Mouse (Mus musculus): ENCODE results near the gene Gsn. TPM values are rescaled to one million over a fixed set of nuclear protein-coding genes. Genes with fewer than 3 reads are reported as not detected.
A peak's percentile ranks its signal among the peaks of the same experiment; 100 is the strongest.

Gsn gene
- polyA plus RNA-seq (2014; fragmentation: Nextera tagmentation; extraction: Ambion mirVana), result 8.8 and 18.9 TPM in 2 replicates

GRCm38 (mm10) chr2:35255885-35256833 lies at the start of gene Gsn:
Gsn (plus strand) TSS chr2:35256380.
- H3K4me3 ChIP-seq (replicated peaks; ENCODE audit: low read depth, low read length), result peak within 1 kb of the TSS; percentile 52
- DNase-seq (peak; percentile 78), ATAC-seq (ENCODE audit: low FRiP score, low TSS enrichment) (peak; percentile 83)
- H3K27me3 ChIP-seq (ENCODE audit: control insufficient read depth, insufficient read depth, low read length), result peaks cover 14% of the 10 kb centered on the region; the same call in 1 of the 2 replicates
- 4% methylated on average over 54 of the region's 54 CpGs for WGBS
- 0 out of 2 replicates have a peak, but pooled peaks cover 4% of the 10 kb centered on the region for H3K4me1 ChIP-seq (ENCODE audit: control insufficient read depth, insufficient read depth, low read length)
- H3K9me3 ChIP-seq (ENCODE audit: control insufficient read depth, low read length), result no peaks in the 10 kb centered on the region
- H3K4me2 ChIP-seq (ENCODE audit: low read length), result peak within 1 kb of the TSS; percentile 88
- H3K36me3 ChIP-seq (ENCODE audit: control insufficient read depth, insufficient read depth, low read length), result no peaks in the 10 kb centered on the region
- peak within 1 kb of the TSS; percentile 58 for H3K9ac ChIP-seq (replicated peaks; ENCODE audit: low read length)
- H3K27ac ChIP-seq (replicated peaks; ENCODE audit: low read depth, low read length), result no peak within 1 kb of the TSS

DNA sequence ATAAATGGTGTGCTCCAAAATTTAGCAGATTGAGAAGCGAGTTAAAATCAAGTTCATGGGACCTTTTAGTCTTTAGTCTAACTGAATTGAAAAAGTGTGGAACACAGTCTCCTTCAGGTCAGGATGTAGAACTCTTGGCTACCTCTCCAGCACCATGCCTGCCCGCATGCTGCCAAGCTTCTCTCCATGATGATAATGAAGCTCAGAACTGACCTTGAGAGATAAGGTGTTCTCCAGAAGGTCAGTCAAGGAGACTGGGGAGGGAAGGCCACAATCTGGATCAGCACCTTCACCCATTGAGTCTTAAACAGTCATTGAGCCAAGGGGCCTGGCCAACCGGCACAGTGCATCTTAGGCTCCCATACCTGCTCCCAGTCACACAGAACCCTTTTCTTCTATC lies 49.4 kb upstream of the Gsn start:
- DNase-seq, result no peak
- H3K36me3 ChIP-seq (ENCODE audit: control insufficient read depth, insufficient read depth, low read length), result no peaks in the 10 kb centered on the region
- no peak overlapping the region for H3K4me3 ChIP-seq (replicated peaks; ENCODE audit: low read depth, low read length)
- H3K9ac ChIP-seq (replicated peaks; ENCODE audit: low read length), result no peak overlapping the region
- no peaks in the 10 kb centered on the region for H3K9me3 ChIP-seq (ENCODE audit: control insufficient read depth, low read length)
- ATAC-seq (ENCODE audit: low FRiP score, low TSS enrichment), result no peak
- 87% methylated on average over 3 of the region's 3 CpGs for WGBS
- no peak overlapping the region for H3K4me2 ChIP-seq (ENCODE audit: low read length)
- no peaks in the 10 kb centered on the region for H3K27me3 ChIP-seq (ENCODE audit: control insufficient read depth, insufficient read depth, low read length)
- H3K27ac ChIP-seq (replicated peaks; ENCODE audit: low read depth, low read length), result no peak overlapping the region
- no peaks in the 10 kb centered on the region for H3K4me1 ChIP-seq (ENCODE audit: control insufficient read depth, insufficient read depth, low read length)

DNA sequence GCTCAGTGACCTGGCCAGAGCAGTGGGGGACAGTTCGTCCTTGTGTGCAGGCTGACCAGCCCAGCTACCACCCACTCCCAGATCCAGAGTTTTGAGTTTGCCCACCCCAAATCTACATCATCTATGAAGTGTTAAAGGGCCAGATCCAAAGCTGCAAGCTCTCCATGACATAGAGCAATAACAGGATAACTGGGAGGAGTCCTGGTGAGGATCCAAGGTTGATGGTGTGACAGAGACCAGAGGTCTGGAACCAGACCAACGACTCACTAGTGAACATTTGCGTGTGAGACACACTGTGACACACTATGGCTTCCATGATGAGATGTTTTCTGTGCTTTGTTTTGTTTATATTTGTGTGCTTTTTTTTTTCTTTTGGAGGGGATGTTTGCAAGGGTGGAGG lies 48.1 kb upstream of the Gsn start:
- WGBS, result 86% methylated on average over 3 of the region's 3 CpGs
- H3K27me3 ChIP-seq (ENCODE audit: control insufficient read depth, insufficient read depth, low read length), result no peaks in the 10 kb centered on the region
- no peaks in the 10 kb centered on the region for H3K4me1 ChIP-seq (ENCODE audit: control insufficient read depth, insufficient read depth, low read length)
- no peak overlapping the region for H3K4me3 ChIP-seq (replicated peaks; ENCODE audit: low read depth, low read length)
- no peak overlapping the region for H3K9ac ChIP-seq (replicated peaks; ENCODE audit: low read length)
- ATAC-seq (ENCODE audit: low FRiP score, low TSS enrichment) (no peak), DNase-seq (no peak)
- H3K27ac ChIP-seq (replicated peaks; ENCODE audit: low read depth, low read length), result no peak overlapping the region
- H3K4me2 ChIP-seq (ENCODE audit: low read length), result no peak overlapping the region
- no peaks in the 10 kb centered on the region for H3K9me3 ChIP-seq (ENCODE audit: control insufficient read depth, low read length)
- no peaks in the 10 kb centered on the region for H3K36me3 ChIP-seq (ENCODE audit: control insufficient read depth, insufficient read depth, low read length)

GRCm38 (mm10) chr2:35208931-35209665 lies 47.1 kb upstream of the Gsn start:
- no peak overlapping the region for H3K9ac ChIP-seq (replicated peaks; ENCODE audit: low read length)
- DNase-seq, result no peak
- no peaks in the 10 kb centered on the region for H3K9me3 ChIP-seq (ENCODE audit: control insufficient read depth, low read length)
- no peaks in the 10 kb centered on the region for H3K4me1 ChIP-seq (ENCODE audit: control insufficient read depth, insufficient read depth, low read length)
- H3K27me3 ChIP-seq (ENCODE audit: control insufficient read depth, insufficient read depth, low read length), result no peaks in the 10 kb centered on the region
- no peak overlapping the region for H3K4me2 ChIP-seq (ENCODE audit: low read length)
- no peak overlapping the region for H3K4me3 ChIP-seq (replicated peaks; ENCODE audit: low read depth, low read length)
- 77% methylated on average over 8 of the region's 8 CpGs for WGBS
- H3K27ac ChIP-seq (replicated peaks; ENCODE audit: low read depth, low read length), result no peak overlapping the region
- no peak for ATAC-seq (ENCODE audit: low FRiP score, low TSS enrichment)
- H3K36me3 ChIP-seq (ENCODE audit: control insufficient read depth, insufficient read depth, low read length), result no peaks in the 10 kb centered on the region

DNA sequence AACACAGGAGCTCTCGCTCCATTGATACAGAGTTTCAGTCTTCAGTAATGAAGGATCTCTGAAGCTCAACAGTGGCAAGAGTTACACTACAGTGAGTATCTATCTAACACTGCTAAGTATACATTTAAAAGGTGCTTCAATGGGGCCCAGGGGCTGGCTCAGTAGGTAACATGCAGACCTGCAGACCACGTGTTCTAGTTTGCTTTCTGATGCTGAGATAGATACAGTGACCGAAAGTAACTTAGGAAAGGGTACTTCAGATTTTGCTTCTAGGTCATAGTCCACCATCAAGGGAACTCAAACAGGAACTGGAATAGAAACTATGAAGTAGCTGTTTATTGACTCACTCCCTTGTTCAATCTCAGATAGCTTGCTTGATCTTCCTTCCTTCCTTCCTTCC lies 44.5 kb upstream of the Gsn start:
- Histone ChIP-seq H3K36me3 (ENCODE audit: control insufficient read depth, insufficient read depth, low read length) (no peaks in the 10 kb centered on the region), H3K9me3 (ENCODE audit: control insufficient read depth, low read length) (no peaks in the 10 kb centered on the region), H3K27ac (replicated peaks; ENCODE audit: low read depth, low read length) (no peak overlapping the region), H3K4me1 (ENCODE audit: control insufficient read depth, insufficient read depth, low read length) (0 out of 2 replicates have a peak, but pooled peaks cover 3% of the 10 kb centered on the region), H3K9ac (replicated peaks; ENCODE audit: low read length) (no peak overlapping the region), H3K4me2 (ENCODE audit: low read length) (no peak overlapping the region), H3K27me3 (ENCODE audit: control insufficient read depth, insufficient read depth, low read length) (no peaks in the 10 kb centered on the region), H3K4me3 (replicated peaks; ENCODE audit: low read depth, low read length) (no peak overlapping the region)
- DNase-seq (no peak), ATAC-seq (ENCODE audit: low FRiP score, low TSS enrichment) (no peak)
- WGBS, result 87% methylated on average over 3 of the region's 3 CpGs

GRCm38 (mm10) chr2:35213345-35213910 lies 42.8 kb upstream of the Gsn start:
- Histone ChIP-seq H3K4me2 (ENCODE audit: low read length) (no peak overlapping the region), H3K36me3 (ENCODE audit: control insufficient read depth, insufficient read depth, low read length) (no peaks in the 10 kb centered on the region), H3K4me1 (ENCODE audit: control insufficient read depth, insufficient read depth, low read length) (0 out of 2 replicates have a peak, but pooled peaks cover 3% of the 10 kb centered on the region), H3K4me3 (replicated peaks; ENCODE audit: low read depth, low read length) (no peak overlapping the region), H3K9me3 (ENCODE audit: control insufficient read depth, low read length) (no peaks in the 10 kb centered on the region), H3K27ac (replicated peaks; ENCODE audit: low read depth, low read length) (no peak overlapping the region), H3K9ac (replicated peaks; ENCODE audit: low read length) (no peak overlapping the region), H3K27me3 (ENCODE audit: control insufficient read depth, insufficient read depth, low read length) (no peaks in the 10 kb centered on the region)
- ATAC-seq (ENCODE audit: low FRiP score, low TSS enrichment), result no peak
- DNase-seq, result no peak
- 87% methylated on average over 12 of the region's 12 CpGs for WGBS

GRCm38 (mm10) chr2:35214881-35215358 lies 41.3 kb upstream of the Gsn start:
- ATAC-seq (ENCODE audit: low FRiP score, low TSS enrichment) (peak; percentile 72), DNase-seq (peak; percentile 88)
- WGBS, result 1% methylated on average over 12 of the region's 12 CpGs
- H3K4me2 ChIP-seq (ENCODE audit: low read length), result peak overlapping the region; percentile 33
- H3K4me3 ChIP-seq (replicated peaks; ENCODE audit: low read depth, low read length), result no peak overlapping the region
- no peaks in the 10 kb centered on the region for H3K36me3 ChIP-seq (ENCODE audit: control insufficient read depth, insufficient read depth, low read length)
- no peaks in the 10 kb centered on the region for H3K27me3 ChIP-seq (ENCODE audit: control insufficient read depth, insufficient read depth, low read length)
- no peaks in the 10 kb centered on the region for H3K9me3 ChIP-seq (ENCODE audit: control insufficient read depth, low read length)
- H3K4me1 ChIP-seq (ENCODE audit: control insufficient read depth, insufficient read depth, low read length), result 0 out of 2 replicates have a peak, but pooled peaks cover 3% of the 10 kb centered on the region
- no peak overlapping the region for H3K27ac ChIP-seq (replicated peaks; ENCODE audit: low read depth, low read length)
- H3K9ac ChIP-seq (replicated peaks; ENCODE audit: low read length), result no peak overlapping the region; the same call in 1 of the 2 replicates

- H3K4me3 ChIP-seq (replicated peaks; ENCODE audit: low read depth, low read length), result no peak overlapping the region
- no peaks in the 10 kb centered on the region for H3K9me3 ChIP-seq (ENCODE audit: control insufficient read depth, low read length)
- no peaks in the 10 kb centered on the region for H3K27me3 ChIP-seq (ENCODE audit: control insufficient read depth, insufficient read depth, low read length)
- H3K4me1 ChIP-seq (ENCODE audit: control insufficient read depth, insufficient read depth, low read length), result 0 out of 2 replicates have a peak, but pooled peaks cover 3% of the 10 kb centered on the region
- H3K36me3 ChIP-seq (ENCODE audit: control insufficient read depth, insufficient read depth, low read length), result no peaks in the 10 kb centered on the region
- peak overlapping the region; percentile 33 for H3K4me2 ChIP-seq (ENCODE audit: low read length)
- peak; percentile 23 for DNase-seq
- H3K9ac ChIP-seq (replicated peaks; ENCODE audit: low read length), result no peak overlapping the region
- 22% methylated on average over 14 of the region's 14 CpGs for WGBS
- no peak for ATAC-seq (ENCODE audit: low FRiP score, low TSS enrichment)
- no peak overlapping the region for H3K27ac ChIP-seq (replicated peaks; ENCODE audit: low read depth, low read length)
Measured at GRCm38 (mm10) chr2:35215363-35215762, 40.8 kb upstream of the Gsn start.

All from midbrain, embryonic 14.5 days (tissue).